Mouse (Mus musculus) hematopoietic stem cell, adult 5-6 weeks (primary cell): ENCODE measurements at regions not wholly inside any gene's neighbourhood (a gene's known extent, or its start where the extent isn't known, plus 50 kb on each side); places are given as distances from the start of the nearest gene placed in this dataset.

ENCODE experiments used
- ATAC-seq, 2 experiments: fragments of 125-278 bp in 1 of 2; replicated peaks in 1 of 2; 2 replicates each; pipeline ENCODE4 v1.8.0; 2016 to 2017; ENCODE audit warnings: inconsistent platforms in 2 of 2, mild to moderate bottlenecking in 2 of 2, moderate number of reproducible peaks in 2 of 2, low read depth in 1 of 2, moderate TSS enrichment in 1 of 2; ENCODE audit not compliant: low FRiP score in 2 of 2, poor library complexity in 2 of 2, severe bottlenecking in 2 of 2, insufficient read depth in 1 of 2, low TSS enrichment in 1 of 2

- ATAC-seq = no peak
Measured at GRCm38 (mm10) chr12:26776986-26777385, 308.0 kb downstream of the Cmpk2 start.

GRCm38 (mm10) chr12:26774016-26774415 is 305.0 kb downstream of the Cmpk2 start:
- ATAC-seq = no peak

GRCm38 (mm10) chr12:26770753-26771583 is 302.0 kb downstream of the Cmpk2 start:
- peak; percentile 60 to 86; a peak in 3 of 4 replicates for ATAC-seq

- ATAC-seq = no peak
Measured at GRCm38 (mm10) chr12:26767551-26767950, 298.5 kb downstream of the Cmpk2 start.

- no peak for ATAC-seq
Measured at GRCm38 (mm10) chr12:26758657-26759325, 289.8 kb downstream of the Cmpk2 start.

GRCm38 (mm10) chr12:26756284-26756683 is 287.3 kb downstream of the Cmpk2 start:
- ATAC-seq = no peak

GRCm38 (mm10) chr12:26754611-26755010 is 285.6 kb downstream of the Cmpk2 start:
- ATAC-seq = no peak

GRCm38 (mm10) chr12:26734558-26734897 is 265.5 kb downstream of the Cmpk2 start:
- ATAC-seq = no peak

- no peak for ATAC-seq
Measured at GRCm38 (mm10) chr12:26733822-26734557, 265.0 kb downstream of the Cmpk2 start.

- no peak for ATAC-seq
Measured at GRCm38 (mm10) chr12:26723399-26723798, 254.4 kb downstream of the Cmpk2 start.

- ATAC-seq = no peak
Measured at GRCm38 (mm10) chr12:26698838-26699237, 229.8 kb downstream of the Cmpk2 start.

GRCm38 (mm10) chr12:26688048-26688447 is 219.0 kb downstream of the Cmpk2 start:
- ATAC-seq = no peak

- no peak for ATAC-seq
Measured at GRCm38 (mm10) chr12:26680568-26680947, 211.6 kb downstream of the Cmpk2 start.

GRCm38 (mm10) chr12:26679887-26680567 is 211.0 kb downstream of the Cmpk2 start:
- ATAC-seq = no peak

- ATAC-seq = no peak
Measured at GRCm38 (mm10) chr12:26665466-26665865, 196.5 kb downstream of the Cmpk2 start.

- no peak for ATAC-seq
Measured at GRCm38 (mm10) chr12:26654251-26654650, 185.2 kb downstream of the Cmpk2 start.

- ATAC-seq = no peak
Measured at GRCm38 (mm10) chr12:26653781-26654180, 184.8 kb downstream of the Cmpk2 start.

- ATAC-seq = no peak
Measured at GRCm38 (mm10) chr12:26646141-26646540, 177.1 kb downstream of the Cmpk2 start.
